Mouse (Mus musculus): ENCODE data around the gene Fhl2.

- TF ChIP-seq CTCF (IDR thresholded peaks at IDR 0.05; ENCODE audit: insufficient read depth, low read depth, low read length) (no peak), POLR2A (IDR thresholded peaks at IDR 0.05; ENCODE audit: insufficient read depth, low read depth, low read length) (no peak)
Measured at GRCm38 (mm10) chr1:43137334-43137733, 59.5 kb downstream of the Fhl2 start.

Data from olfactory bulb, adult 2 months (tissue).